Mouse (Mus musculus) left cerebral cortex, postnatal 25 days (tissue): ENCODE data around the gene Pcif1. TPM values are rescaled to one million over a fixed set of nuclear protein-coding genes. Genes with fewer than 3 reads are reported as not detected.

ENCODE experiments used
- DNase-seq, 2 experiments: peaks; one replicate each; pipeline ENCODE4 v3.0.0; 2022; ENCODE audit warnings: low spot score in 2 of 2, mixed read lengths in 1 of 2
- intact Hi-C: fragments of 180-260 bp; cut with DNase I; formaldehyde crosslinking; loops from one replicate; pipeline ENCODE4 v1.15.1; 2025
- total RNA-seq, 2 experiments: library from RNA; stranded (reverse); gene quantifications; 2 replicates each; pipeline ENCODE4 v1.2.3; 2021

Pcif1 gene
- total RNA-seq, 2 experiments from 2014 or later = 36.8 to 39.8 TPM

- DNase-seq = no peak
- intact Hi-C loops = no loop called here
Observed at GRCm38 (mm10) chr2:164891056-164891834, 12.1 kb downstream of the Pcif1 start.

GRCm38 (mm10) chr2:164891908-164892695 lies 13.0 kb downstream of the Pcif1 start:
- no peak for DNase-seq
- intact Hi-C loops = no loop called here

- intact Hi-C loops = no loop called here
Observed at GRCm38 (mm10) chr2:164892696-164893216, 13.7 kb downstream of the Pcif1 start.

GRCm38 (mm10) chr2:164894048-164894447 lies 14.9 kb downstream of the Pcif1 start:
- no peak for DNase-seq
- intact Hi-C loops = no loop called here

More at GRCm38 (mm10) chr2:164892696-164893216, 13.7 kb downstream of the Pcif1 start:
- no peak for DNase-seq

- intact Hi-C loops = no loop called here
- DNase-seq = no peak
Observed at GRCm38 (mm10) chr2:164894644-164895043, 15.5 kb downstream of the Pcif1 start.

- no peak for DNase-seq
- intact Hi-C loops = no loop called here
Observed at GRCm38 (mm10) chr2:164895885-164896284, 16.8 kb downstream of the Pcif1 start.

- intact Hi-C loops = no loop called here
- DNase-seq = no peak
Observed at GRCm38 (mm10) chr2:164898008-164898407, 18.9 kb downstream of the Pcif1 start.

GRCm38 (mm10) chr2:164899034-164899433 lies 19.9 kb downstream of the Pcif1 start:
- DNase-seq = no peak
- intact Hi-C loops = no loop called here

- intact Hi-C loops = no loop called here
- DNase-seq = no peak
Observed at GRCm38 (mm10) chr2:164899723-164900459, 20.8 kb downstream of the Pcif1 start.

- no peak for DNase-seq
- intact Hi-C loops = no loop called here
Observed at GRCm38 (mm10) chr2:164901380-164901779, 22.3 kb downstream of the Pcif1 start.

- intact Hi-C loops = no loop called here
- no peak for DNase-seq
Observed at GRCm38 (mm10) chr2:164903496-164903895, 24.4 kb downstream of the Pcif1 start.

GRCm38 (mm10) chr2:164906071-164906470 lies 27.0 kb downstream of the Pcif1 start:
- intact Hi-C loops = no loop called here
- DNase-seq = no peak

- intact Hi-C loops = no loop called here
- DNase-seq = no peak
Observed at GRCm38 (mm10) chr2:164907511-164907910, 28.4 kb downstream of the Pcif1 start.

- no peak for DNase-seq
- intact Hi-C loops = no loop called here
Observed at GRCm38 (mm10) chr2:164908011-164908410, 28.9 kb downstream of the Pcif1 start.

- no peak for DNase-seq
- intact Hi-C loops = no loop called here
Observed at GRCm38 (mm10) chr2:164909100-164909499, 30.0 kb downstream of the Pcif1 start.

- intact Hi-C loops = no loop called here
Observed at GRCm38 (mm10) chr2:164909542-164909941, 30.4 kb downstream of the Pcif1 start.

GRCm38 (mm10) chr2:164910360-164911061 lies 31.4 kb downstream of the Pcif1 start:
- intact Hi-C loops = loop anchor here (1.0 to 2.0 kb wide), 2 partner anchors 31 to 78 kb away; partner anchors contain the start of genes Ctsa, Neurl2 and Pcif1
- no peak for DNase-seq

More at GRCm38 (mm10) chr2:164909542-164909941, 30.4 kb downstream of the Pcif1 start:
- no peak for DNase-seq

- intact Hi-C loops = loop anchor here (1.0 to 2.0 kb wide), 2 partner anchors 32 to 79 kb away; partner anchors contain the start of genes Ctsa, Neurl2 and Pcif1
- peak; percentile 94 to 96 for DNase-seq
Observed at GRCm38 (mm10) chr2:164911086-164912048, 32.3 kb downstream of the Pcif1 start, which contains the start of gene Zfp335. Gene Zfp335 (minus strand): TSS chr2:164911757.
